Mouse (Mus musculus) right cerebral cortex, postnatal 36 days (tissue): ENCODE measurements around the gene AC109138.7.

Experiments used
- DNase-seq, 2 experiments: peaks; one replicate each; pipeline ENCODE4 v3.0.0; 2022; ENCODE audit warnings: low spot score in 2 of 2, mixed read lengths in 1 of 2

AC109138.7 gene

DNA sequence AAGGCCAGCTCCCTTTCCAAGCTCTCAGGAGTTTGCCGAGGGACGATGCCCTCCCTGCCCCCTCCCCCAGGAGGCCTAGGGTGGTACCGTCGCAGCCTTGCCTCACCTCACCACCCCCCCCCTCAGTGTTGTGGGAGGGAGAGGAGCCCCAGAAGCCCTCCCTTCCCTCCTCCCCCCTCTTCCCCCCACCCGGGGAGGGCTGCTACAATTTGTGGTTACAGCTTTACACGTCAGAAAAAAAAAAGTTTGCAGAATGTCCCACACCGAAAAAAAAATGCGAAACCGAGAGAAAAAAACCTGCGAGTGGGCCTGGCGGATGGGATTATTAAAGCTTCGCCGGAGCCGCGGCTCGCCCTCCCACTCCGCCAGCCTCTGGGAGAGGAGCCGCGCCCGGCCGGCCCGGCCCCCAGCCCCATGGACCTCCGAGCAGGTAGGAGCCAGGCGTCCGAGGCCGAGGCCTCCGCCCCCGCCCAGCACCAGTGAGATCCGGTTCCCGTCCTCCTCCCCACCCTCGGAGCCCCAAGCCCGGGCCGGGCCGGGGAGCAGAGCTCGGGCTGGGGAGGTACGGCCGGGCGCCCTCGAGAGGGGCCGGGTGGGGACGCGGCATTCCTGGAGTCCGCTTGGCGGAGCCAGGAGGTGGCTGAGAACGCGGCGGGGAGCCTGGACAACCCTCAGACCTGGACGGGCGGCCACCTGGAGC, at the start of gene AC109138.7, which contains the start of gene Clcf1:
Gene AC109138.7 (plus strand): TSS at position 287 of the 700 bp plus-strand sequence.
Gene Clcf1 (plus strand): TSS at position 168 of the 700 bp plus-strand sequence.
- no peak for DNase-seq

- no peak for DNase-seq
These were observed 49.4 kb upstream of the AC109138.7 start for GRCm38 (mm10) chr19:4164721-4165120.

DNA sequence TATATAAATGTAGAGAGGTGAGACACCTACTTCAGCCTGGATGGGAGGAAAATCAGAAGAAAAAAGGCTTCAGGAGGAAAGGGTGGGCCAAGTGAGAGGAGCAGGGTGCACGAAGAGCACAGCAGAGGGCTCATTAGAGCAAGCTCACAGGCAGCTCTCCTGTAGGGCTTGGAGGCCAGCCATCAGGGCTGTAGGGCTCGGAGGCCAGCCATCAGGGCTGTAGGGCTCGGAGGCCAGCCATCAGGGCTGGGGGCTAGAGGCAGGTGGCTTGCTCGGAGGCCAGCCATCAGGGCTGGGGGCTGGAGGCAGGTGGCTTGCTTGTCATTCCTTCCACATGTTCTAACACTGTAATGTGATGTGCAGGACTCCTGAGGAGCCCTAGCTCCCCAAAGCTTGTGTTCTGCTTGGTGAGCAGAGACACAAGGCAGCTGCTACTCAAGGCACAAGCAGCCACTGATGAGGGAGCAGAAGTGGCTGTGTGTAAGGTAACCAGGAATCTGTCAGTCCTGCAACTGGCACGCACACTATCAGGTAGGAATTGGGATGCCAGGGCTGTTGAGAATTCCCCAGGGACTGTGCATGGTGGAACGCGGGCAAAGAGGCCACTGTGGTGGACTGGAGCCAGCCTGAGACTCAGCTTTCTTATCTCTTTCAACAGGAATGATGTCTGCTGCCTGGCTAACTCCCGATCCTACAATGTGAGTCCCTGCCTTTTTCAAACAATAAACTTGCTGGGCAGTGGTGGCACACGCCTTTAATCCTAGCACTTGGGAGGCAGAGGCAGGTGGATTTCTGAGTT, 47.3 kb upstream of the AC109138.7 start:
- no peak for DNase-seq

- peak; percentile 98 to 99 for DNase-seq
These were observed 44.8 kb upstream of the AC109138.7 start for GRCm38 (mm10) chr19:4169378-4169784.

DNA sequence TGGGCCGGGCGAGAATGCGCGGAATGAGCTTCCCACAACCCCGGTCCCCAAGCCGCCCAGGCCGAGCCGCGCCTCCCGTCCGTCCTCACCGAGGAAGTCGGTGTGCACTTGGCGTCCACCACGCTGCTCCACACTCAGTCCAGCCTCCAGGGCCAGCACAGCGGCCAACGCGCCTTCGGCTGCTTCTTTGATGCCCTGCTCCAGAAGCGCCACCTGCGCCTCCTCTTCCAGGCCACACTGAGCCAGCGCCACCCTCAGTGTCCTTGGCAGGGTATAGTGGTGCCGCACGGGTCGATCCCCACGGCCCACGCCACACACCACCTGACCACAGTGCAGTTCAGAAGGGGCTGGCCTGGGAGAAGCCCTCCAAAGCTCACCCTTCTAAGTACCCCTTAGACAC, 44.3 kb upstream of the AC109138.7 start:
- no peak for DNase-seq

DNA sequence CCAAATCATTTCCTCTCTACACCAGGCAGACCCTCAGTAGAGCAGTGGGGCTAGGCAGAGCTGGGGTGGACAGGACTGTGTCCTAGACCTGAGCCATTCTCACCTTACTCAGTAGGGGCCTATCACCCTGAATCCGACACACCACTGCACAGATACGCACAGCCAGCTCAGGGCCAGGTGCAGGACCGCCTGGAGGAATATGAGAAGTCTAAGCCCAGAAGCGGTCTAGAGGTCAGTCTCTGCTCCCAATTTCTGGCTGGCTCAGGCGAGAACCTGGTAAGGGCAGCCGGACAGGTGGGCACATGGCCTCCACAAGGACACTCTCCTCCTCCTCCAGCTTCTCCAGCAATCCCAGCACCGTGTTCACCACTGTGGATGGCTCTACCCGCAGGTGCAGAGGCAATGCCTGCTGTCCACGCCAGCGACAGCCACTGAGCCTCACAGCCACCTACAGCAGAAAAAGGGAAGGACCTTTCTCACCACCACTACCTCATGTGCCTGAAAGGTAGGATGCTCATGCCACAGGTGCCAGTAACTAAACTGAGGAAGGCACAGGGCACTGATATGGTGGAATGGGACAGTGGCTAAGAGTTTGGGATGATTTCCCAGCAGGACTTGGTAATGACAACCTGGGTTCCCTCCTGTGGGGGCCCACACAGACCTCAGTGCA, 43.3 kb upstream of the AC109138.7 start:
- DNase-seq: no peak

DNA sequence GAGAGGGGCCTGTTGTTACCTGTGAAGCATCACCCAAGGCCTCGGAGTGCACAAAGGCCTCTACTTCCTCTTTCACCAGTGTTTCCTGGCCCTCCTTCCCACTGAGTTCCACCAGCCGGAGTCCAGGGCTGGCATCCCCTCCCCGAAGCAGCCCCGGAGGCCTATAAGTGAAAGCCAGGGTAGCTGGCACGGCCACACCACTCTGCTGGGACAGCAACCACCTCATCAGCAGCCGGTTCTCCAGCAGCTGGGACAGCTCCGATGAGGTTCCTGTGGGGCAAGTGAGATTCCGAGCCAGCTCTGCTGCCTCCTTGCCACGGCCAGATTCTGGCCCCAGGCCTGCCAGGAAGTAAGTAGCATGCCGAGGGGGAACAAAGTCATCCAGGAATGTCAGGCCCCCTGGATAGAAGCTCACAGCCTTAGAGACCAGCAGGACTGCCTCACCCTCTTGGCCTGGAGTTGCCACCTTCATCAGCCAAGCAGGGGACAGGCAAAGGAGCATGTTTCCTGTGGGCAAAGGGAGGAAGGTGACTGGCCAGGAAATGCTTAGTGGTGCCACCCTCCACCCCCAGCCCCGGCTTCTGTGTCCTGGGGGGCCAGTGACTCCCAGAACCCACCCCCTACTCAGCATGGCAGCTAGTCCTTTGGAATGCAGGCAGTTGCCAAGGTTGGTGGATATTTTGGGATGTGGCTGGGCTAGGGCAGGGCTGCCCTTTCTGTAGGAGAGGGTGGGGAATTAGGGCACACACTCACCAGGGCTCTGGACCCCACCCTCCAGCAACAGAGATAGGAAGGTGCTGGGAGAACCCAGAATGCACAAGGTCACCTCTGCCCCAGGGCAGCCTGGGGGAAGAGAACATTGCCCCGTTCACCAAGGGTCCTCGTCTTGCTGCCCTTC, 42.5 kb upstream of the AC109138.7 start:
- DNase-seq: no peak

DNA sequence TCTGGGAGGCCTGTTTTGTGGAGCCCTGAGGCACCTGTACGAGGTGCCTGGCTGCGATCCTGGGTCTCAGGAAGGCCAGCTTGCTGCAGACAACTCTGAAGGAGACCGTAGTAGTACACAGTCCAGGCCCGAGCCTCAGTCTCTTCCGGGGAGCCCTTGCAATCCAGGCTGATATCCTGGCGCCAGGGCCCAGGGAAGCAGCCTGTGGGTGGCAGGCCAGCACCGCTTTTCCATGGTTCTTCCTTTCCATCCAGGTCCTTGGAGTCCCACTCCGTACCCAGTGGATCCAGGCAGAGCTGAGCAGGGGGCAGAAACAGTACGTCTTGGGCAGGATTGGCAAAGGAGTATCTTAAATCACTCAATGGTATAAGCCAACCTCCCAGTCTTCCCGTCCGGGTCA, 41.2 kb upstream of the AC109138.7 start:
- no peak for DNase-seq

- DNase-seq: no peak
These were observed 38.7 kb upstream of the AC109138.7 start, which contains the start of gene Carns1 for GRCm38 (mm10) chr19:4175368-4175947. Gene Carns1 (minus strand): TSS chr19:4175479.

DNA sequence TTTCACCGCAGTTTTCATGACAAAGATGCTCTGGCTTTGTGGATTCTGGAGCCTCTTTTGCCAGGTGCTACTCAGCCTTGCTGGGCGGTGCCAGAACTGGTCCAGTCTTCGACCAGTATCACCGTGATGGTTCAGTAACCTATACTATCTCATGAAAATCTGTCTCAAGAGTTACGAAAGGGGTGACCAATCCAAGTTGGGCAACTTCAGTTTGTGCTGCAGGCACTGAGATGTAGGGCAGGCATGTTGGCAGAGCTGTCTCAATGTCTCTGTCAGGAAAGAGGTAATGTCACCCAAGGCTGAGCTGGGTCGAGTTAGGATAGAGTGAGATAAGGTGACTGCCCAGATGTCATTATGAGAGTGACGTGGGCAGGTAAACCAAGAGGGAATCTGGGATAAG, 33.7 kb upstream of the AC109138.7 start:
- DNase-seq: no peak

GRCm38 (mm10) chr19:4181892-4182291, 32.3 kb upstream of the AC109138.7 start:
- DNase-seq: peak; percentile 75 to 84

GRCm38 (mm10) chr19:4183689-4184088, 30.5 kb upstream of the AC109138.7 start:
- DNase-seq: no peak

DNA sequence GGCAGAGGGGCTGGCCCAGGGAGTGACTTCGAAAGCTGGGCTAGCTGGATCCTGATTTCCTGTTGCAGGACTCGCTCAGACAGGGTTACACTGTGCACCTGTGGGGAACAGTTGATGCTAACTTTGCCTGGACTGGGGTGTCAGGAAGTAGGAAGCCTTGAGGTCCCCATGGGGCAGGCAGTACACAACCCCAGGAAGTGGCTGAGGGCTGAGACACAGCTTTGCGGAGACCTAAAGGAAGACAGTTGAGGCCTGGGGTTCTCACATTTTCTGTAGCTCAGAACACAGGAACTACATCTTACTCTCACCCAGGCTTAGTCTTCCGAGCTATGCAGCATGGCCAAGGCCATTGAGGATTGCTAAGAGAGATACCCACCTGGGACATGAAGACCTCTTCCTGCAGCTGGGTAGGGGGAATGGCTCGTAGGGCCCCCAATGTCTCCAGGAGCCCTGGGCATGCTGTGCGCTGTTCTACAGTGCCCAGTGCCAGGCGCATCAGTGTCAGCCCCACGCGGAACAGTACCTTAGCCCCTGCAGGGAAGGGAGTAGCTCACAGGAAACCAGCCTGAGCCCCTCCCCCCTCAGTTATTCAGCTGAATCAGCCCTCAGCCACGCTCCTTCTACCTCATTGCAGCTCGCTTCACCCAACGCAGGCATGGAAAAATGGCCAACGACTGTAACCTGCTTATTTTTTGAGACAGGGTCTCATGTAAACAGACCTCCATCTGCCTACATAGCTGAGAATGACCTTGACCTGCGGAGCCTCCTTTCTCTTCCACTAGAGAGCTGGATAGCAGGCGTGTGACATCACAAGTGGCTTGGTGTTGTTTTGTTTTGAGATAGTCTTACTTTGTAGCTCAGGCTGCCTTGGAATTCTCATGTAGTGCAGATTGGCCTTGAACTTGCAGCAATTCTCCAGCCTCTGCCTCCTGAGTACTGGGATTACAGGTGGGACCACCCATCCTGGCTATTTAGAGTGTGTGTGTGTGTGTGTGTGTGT, 28.9 kb upstream of the AC109138.7 start:
- no peak for DNase-seq

- no peak for DNase-seq
These were observed 26.9 kb upstream of the AC109138.7 start for GRCm38 (mm10) chr19:4187303-4187702.

- DNase-seq: no peak
These were observed 25.0 kb upstream of the AC109138.7 start for GRCm38 (mm10) chr19:4189051-4189620.

DNA sequence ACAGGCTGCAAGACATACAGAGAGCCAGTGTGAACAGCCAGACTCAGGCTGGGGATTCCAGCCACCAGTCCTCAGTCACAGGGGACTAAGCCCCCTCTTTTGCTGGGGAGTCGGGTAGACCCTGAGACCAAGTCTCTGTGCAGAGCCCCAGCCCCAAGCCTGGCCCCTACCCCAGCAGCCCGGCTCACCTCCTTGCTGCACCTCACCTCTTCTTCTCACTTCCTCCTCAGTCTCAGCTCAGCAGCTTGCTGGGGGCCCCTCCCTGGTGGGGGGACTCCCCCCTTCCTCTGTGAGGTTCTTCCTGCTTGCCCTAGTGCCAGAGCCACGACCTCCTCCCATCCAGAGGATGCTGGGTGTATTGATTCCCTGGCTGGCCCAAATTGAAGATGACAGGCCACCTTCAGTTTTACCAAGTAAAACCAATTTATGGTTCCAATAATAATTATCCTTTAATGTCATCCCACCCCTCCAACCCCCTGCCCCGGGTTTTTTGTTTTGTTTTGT, 23.3 kb upstream of the AC109138.7 start, which contains the start of gene Tbc1d10c:
Gene Tbc1d10c (minus strand): TSS at position 454 of the 504 bp plus-strand sequence.
- DNase-seq: no peak

DNA sequence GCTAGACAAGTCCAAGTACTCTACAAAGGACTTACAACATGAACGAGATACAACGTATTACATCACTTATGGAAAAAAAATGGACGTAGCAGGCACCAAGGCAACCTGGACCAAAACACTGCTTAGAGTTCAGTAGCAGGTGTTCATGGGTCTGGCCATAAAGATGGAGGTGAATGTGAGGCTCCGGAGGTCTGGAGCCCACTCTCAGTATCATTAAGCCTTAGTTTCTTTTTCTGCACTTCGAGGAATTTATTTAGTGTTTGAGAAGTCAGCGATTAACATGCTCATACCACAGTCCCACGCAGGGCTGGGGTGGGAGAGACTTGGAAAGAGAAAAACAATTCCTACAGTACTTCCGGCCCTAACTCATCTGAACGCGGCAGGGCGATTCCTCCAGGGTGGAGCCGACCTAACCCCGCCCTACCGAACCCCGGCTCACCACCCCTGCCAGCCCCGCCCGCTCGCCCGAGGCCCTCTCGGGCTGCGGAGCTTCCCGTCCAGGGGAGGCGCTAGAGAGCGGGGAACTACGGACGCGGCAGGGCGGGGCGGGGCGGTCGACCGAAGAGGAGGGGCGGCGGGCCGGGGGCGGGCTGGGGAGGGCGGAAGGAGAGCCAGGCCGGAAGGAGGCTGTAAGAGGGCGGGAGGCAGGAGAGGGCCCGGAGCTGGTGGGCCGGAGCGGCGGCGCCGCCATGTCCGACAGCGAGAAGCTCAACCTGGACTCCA, 22.5 kb upstream of the AC109138.7 start, which contains the start of gene Ppp1ca:
Gene Ppp1ca (plus strand): TSS at position 538 of the 723 bp plus-strand sequence.
- DNase-seq: peak; percentile 84 to 86
